Mouse (Mus musculus) c-Kit-positive CD71-positive TER-119-positive erythroid progenitor cells, embryonic 14.5 days (primary cell): Measurements from ENCODE around the gene Cbx2.

Experiments used
- DNase-seq: peaks from one replicate; pipeline ENCODE4 v3.0.0-alpha.2; 2013; ENCODE audit warnings: low spot score

Gene Cbx2

DNA sequence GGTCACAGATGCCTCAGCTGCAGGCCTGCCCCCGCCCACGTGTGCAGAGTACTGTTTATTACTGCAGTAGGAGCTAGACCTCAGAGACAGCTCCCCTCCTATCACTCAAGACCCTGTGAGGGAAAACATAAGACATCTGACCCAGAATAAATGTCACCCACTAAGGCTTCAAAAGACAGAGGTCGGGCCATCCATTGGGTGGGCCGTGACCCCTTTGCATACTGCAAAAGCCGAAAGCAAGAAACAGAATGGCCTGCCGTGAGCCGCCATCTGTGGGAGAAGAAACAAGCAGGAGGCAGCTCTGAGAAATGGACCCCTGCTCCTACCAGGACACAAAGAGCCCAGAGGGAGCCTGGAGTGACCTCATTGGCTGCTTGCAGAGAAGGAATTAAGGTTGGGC is 5.3 kb upstream of the Cbx2 start:
- DNase-seq: no peak

GRCm38 (mm10) chr11:119021180-119021579 is 1.6 kb upstream of the Cbx2 start:
- DNase-seq: no peak

- DNase-seq: no peak
Observed at GRCm38 (mm10) chr11:119022068-119022894, 481 bp upstream of the Cbx2 start.

DNA sequence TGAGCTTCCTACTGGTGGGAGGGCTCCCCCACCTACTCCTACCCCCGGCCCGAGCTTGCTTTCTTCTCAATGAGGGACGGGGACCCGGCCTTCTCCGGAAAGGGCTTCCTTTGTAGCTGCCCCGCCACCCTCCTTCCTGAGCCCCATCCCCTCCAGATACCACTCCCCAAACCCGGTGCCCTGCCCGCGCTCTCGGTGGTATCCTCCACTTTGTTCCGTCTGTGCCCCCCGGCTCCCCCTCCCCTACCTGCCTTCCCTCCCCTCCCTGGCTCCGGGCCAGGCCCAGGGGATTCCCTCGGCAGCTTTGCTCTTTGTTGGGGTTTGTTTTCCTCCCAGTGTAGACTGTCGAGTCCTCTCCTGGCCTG is 836 bp downstream of the Cbx2 start:
- no peak for DNase-seq

GRCm38 (mm10) chr11:119024260-119024659 is 1.5 kb downstream of the Cbx2 start:
- DNase-seq: no peak

DNA sequence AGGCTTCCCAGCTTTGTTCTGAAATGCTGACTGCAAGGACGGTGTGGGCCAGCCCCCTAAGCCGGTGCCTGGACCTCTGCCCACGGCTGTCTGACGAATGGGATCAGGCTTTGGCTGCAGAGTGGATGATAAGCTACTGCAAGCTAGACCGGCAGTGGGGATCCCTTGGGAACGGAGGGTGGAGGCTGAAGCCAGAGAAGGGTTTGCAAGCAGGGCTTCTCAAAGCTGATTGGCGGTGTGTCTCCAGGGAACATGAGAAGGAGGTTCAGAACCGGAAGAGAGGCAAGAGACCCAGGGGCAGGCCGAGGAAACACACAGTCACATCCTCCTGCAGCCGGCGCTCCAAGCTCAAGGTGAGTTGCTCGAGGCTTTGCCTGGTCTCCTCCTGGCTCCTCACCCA is 3.4 kb downstream of the Cbx2 start:
- no peak for DNase-seq

- DNase-seq: no peak
Observed at GRCm38 (mm10) chr11:119033874-119034558, 11.3 kb downstream of the Cbx2 start.

GRCm38 (mm10) chr11:119034635-119035034 is 11.9 kb downstream of the Cbx2 start:
- no peak for DNase-seq

GRCm38 (mm10) chr11:119035094-119035685 is 12.4 kb downstream of the Cbx2 start:
- DNase-seq: no peak

- no peak for DNase-seq
Observed at GRCm38 (mm10) chr11:119035686-119036165, 13.0 kb downstream of the Cbx2 start.

- DNase-seq: no peak
Observed at GRCm38 (mm10) chr11:119036447-119036846, 13.7 kb downstream of the Cbx2 start.

DNA sequence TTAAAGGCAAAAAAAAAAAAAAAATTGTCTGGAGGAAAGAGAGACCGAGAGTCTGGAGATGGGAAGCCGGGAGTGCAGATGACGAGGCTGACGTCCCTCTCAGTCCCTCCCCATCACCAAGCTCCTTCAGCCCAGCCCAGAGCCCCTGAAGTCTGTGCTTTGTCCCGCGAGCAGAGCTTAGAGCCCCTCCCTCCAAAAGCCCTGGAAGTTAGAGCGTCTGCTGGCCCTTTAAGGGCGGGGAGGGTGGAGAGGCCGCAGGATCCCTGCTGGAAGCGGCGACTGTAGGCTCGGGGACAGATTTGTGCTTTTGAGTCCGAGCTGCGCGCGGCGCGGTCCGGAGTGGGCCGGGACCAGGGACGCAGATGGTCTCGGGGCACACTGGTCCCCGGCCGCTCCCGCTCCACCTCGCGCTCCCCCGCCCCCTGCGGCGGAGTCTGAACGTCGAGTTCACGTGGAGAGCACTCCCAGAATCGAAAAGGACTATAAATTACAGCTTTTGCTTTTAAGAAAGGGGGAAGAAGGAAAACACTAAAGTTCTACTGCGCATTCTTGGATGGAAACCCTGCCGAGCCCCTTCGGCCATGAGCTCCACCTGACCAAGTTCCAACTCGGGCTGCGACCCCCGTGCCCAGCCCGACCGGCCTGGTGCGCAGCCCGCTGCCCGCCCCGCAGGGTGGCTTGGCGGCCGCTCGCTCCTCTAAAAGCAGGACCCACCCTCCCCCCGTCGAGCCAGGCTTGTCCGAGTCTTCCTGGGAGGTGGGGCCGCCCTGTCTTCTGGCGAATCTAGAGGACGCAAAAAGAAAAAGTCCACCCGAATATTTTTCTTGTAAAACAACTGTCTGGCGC is 14.4 kb downstream of the Cbx2 start:
- no peak for DNase-seq

- DNase-seq: no peak
Observed at GRCm38 (mm10) chr11:119037780-119038401, 15.1 kb downstream of the Cbx2 start.

- no peak for DNase-seq
Observed at GRCm38 (mm10) chr11:119038744-119039484, 16.2 kb downstream of the Cbx2 start.

- DNase-seq: no peak
Observed at GRCm38 (mm10) chr11:119039732-119040512, 17.2 kb downstream of the Cbx2 start.

DNA sequence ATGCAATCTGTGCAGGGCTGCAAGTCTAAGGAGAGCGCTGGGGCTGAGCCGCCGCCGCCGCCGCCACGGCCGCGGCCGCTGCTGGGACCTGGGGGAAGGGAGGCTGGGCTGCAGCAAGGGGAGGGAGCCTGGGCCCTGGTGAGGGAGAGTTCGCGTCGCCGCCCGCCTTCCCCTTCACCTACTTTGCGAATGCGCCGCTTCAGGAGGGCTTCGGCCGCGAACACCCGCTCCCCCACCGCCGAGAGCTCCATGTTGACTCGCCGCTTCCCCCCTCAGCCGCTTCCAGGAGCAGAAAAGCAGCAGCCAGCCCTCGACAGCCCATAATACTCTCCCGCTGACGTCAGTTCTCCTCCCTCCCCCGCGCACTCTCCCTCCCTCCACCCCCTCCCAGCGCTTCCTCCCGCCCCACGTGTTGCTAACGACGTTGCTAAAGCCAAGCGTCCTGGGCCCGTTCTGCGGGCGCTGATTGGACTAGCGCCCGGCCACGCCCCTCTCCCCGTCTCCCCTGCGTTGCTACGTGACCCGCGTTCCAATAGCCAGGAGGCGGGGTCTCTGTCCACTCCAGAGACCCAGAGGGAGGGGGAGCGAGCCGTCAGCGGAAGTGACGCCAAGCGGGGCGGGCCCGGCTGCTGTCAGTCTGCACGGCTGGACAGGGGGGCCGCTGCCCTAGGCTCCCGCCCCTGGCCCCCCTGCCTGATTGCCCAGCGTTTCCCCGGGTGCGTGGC is 18.0 kb downstream of the Cbx2 start, which contains the start of gene Cbx8:
TSS of gene Cbx8 (minus strand) at position 370 of the 725 bp plus-strand sequence.
- DNase-seq: peak; percentile 91

GRCm38 (mm10) chr11:119041325-119041716 is 18.6 kb downstream of the Cbx2 start:
- DNase-seq: no peak

DNA sequence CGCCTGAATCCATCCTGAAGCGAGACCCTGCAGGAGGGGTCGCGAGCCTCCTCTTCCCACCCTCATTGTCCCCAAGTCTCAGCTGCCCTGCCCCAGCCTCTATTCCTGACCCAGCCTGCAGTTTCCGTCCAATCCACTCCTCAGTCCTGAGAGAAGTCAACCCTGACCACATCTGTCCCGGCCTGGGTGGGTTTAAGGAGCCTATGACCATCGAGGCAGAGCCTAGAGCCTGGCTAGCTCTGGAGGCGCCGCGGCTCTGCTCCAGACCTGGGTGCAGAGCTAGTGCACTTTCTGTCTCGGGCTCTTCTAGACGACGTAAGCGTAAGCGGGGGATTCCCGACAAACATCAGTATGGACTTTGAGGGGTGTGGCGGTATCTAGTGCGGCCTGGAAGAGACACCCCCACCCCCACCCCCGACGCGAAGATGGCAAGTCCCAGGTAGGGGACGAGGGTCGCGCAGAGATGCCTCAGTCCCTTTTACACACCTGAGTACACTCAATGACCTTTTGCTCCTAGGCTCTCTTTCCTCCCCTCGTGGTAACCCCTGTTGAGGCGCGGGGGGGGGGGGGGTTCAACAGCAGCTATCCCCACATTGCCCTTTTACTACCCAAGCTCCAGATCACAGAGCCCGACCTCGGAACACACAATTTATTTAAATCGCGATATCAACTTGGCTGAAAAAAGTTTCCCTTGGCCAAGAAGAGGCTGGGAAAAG is 19.1 kb downstream of the Cbx2 start:
- DNase-seq: no peak
